Mouse (Mus musculus) MEL (cell line): ENCODE measurements at regions not wholly inside any gene's neighbourhood (a gene's known extent, or its start where the extent isn't known, plus 50 kb on each side); places are given as distances from the start of the nearest gene placed in this dataset.

Source experiments
- BHLHE40 ChIP-seq: IDR thresholded peaks from 2 replicates; pipeline ENCODE4 v1.6.1; 2012; ENCODE audit warnings: low read depth, mild to moderate bottlenecking, inconsistent platforms, low read length, improper control_type of control experiment, borderline replicate concordance
- CTCF ChIP-seq, 3 experiments: IDR thresholded peaks in 2 of 3; conservative IDR thresholded peaks in 1 of 3; 2 replicates each; pipeline ENCODE4 v1.5.1; 2011 to 2012; ENCODE audit warnings: low read length in 3 of 3, low read depth in 2 of 3, mild to moderate bottlenecking in 2 of 3, improper control_type of control experiment in 1 of 3, inconsistent platforms in 1 of 3, mixed read lengths in 1 of 3, moderate library complexity in 1 of 3; ENCODE audit not compliant: control insufficient read depth in 1 of 3, insufficient read depth in 1 of 3, poor library complexity in 1 of 3, severe bottlenecking in 1 of 3
- EP300 ChIP-seq, 2 experiments: IDR thresholded peaks; 2 replicates each; pipeline ENCODE4 v1.6.1; 2011; ENCODE audit warnings: improper control_type of control experiment in 2 of 2, low read length in 2 of 2, low read depth in 1 of 2, mild to moderate bottlenecking in 1 of 2
- KAT2A ChIP-seq: conservative IDR thresholded peaks from 2 replicates; pipeline ENCODE4 v1.6.1; 2012; ENCODE audit warnings: low read depth, low read length, improper control_type of control experiment, inconsistent platforms
- TBP ChIP-seq: IDR thresholded peaks from 2 replicates; pipeline ENCODE4 v1.8.0; 2011; ENCODE audit warnings: low read depth, low read length, improper control_type of control experiment
- USF1 ChIP-seq: IDR thresholded peaks from 2 replicates; pipeline ENCODE4 v1.6.1; 2014; ENCODE audit warnings: low read depth, mild to moderate bottlenecking, inconsistent platforms, low read length, improper control_type of control experiment, moderate library complexity
- ZMIZ1 ChIP-seq: IDR thresholded peaks from 2 replicates; pipeline ENCODE4 v1.6.1; 2012; ENCODE audit warnings: low read depth, mild to moderate bottlenecking, inconsistent platforms, low read length, improper control_type of control experiment, moderate library complexity

GRCm38 (mm10) chr17:78078381-78078780, 121.7 kb upstream of the Crim1 start:
- TF ChIP-seq TBP: no peak
- no peak for TF ChIP-seq CTCF (IDR thresholded peaks at IDR 0.05 in 2 of 3, conservative IDR thresholded peaks at IDR 0.05 in 1 of 3; ENCODE audit: control insufficient read depth in 1 of 3, insufficient read depth in 1 of 3, low read depth in 2 of 3, low read length in 3 of 3, poor library complexity in 1 of 3, severe bottlenecking in 1 of 3)
- TF ChIP-seq KAT2A: no peak
- no peak for TF ChIP-seq EP300 (IDR thresholded peaks at IDR 0.05; ENCODE audit: low read depth in 1 of 2, low read length in 2 of 2)
- no peak for TF ChIP-seq USF1
- TF ChIP-seq BHLHE40: no peak
- TF ChIP-seq ZMIZ1: no peak
